Mouse (Mus musculus) intestine, embryonic 16.5 days (tissue): ENCODE measurements around the gene Pogk. TPM values are rescaled to one million over a fixed set of nuclear protein-coding genes. Genes with fewer than 3 reads are reported as not detected.

Source experiments
- ATAC-seq: fragments of 200-750 bp; cut with Nextera tagmentation; 2 replicates; pipeline ENCODE4 v1.8.0; 2017; ENCODE audit warnings: moderate TSS enrichment, moderate library complexity
- H3K27ac ChIP-seq: fragments of 300-500 bp; sonication (generic); 2 replicates; pipeline ENCODE4 v1.5.1; 2014; ENCODE audit warnings: mild to moderate bottlenecking, low read length
- H3K27me3 ChIP-seq: fragments of 300-500 bp; sonication (generic); replicated peaks from 2 replicates; pipeline ENCODE4 v1.6.1; 2014; ENCODE audit warnings: low read length, control low read depth, mixed read lengths; ENCODE audit not compliant: control insufficient read depth, insufficient read depth
- H3K36me3 ChIP-seq: fragments of 300-500 bp; sonication (generic); 2 replicates; pipeline ENCODE4 v1.6.1; 2014; ENCODE audit warnings: low read length, control low read depth; ENCODE audit not compliant: control insufficient read depth, insufficient read depth
- H3K4me1 ChIP-seq: fragments of 300-500 bp; sonication (generic); 2 replicates; pipeline ENCODE4 v1.6.1; 2014; ENCODE audit warnings: low read length, control low read depth, mixed read lengths; ENCODE audit not compliant: control insufficient read depth, insufficient read depth
- H3K4me2 ChIP-seq: fragments of 300-500 bp; sonication (generic); 2 replicates; pipeline ENCODE4 v1.6.1; 2014; ENCODE audit warnings: low read depth, low read length, control low read depth
- H3K4me3 ChIP-seq: fragments of 300-500 bp; sonication (generic); 2 replicates; pipeline ENCODE4 v1.5.1; 2014; ENCODE audit warnings: mild to moderate bottlenecking, low read length
- H3K9ac ChIP-seq: fragments of 300-500 bp; sonication (generic); 2 replicates; pipeline ENCODE4 v1.6.1; 2014; ENCODE audit warnings: low read depth, low read length
- H3K9me3 ChIP-seq: fragments of 300-500 bp; sonication (generic); 2 replicates; pipeline ENCODE4 v1.6.1; 2016; ENCODE audit warnings: low read length, control low read depth; ENCODE audit not compliant: control insufficient read depth
- WGBS: fragments of 180-500 bp; shearing (Covaris S2); extraction: QIAGEN DNeasy Blood & Tissue Kit; methylation state at CpG from one replicate; pipeline ENCODE4 v1.1.7; 2014; 5-methylcytosine and 5-hydroxymethylcytosine counted together
- polyA plus RNA-seq: library from polyadenylated mRNA; unstranded; fragments of >200 nt; fragmentation: Nextera tagmentation; extraction: Ambion mirVana; gene quantifications from 2 replicates; pipeline ENCODE4 v1.2.1, GENCODE M21; 2015

Gene Pogk
- polyA plus RNA-seq, 1 experiment from 2014 or later = 6.6 TPM

DNA sequence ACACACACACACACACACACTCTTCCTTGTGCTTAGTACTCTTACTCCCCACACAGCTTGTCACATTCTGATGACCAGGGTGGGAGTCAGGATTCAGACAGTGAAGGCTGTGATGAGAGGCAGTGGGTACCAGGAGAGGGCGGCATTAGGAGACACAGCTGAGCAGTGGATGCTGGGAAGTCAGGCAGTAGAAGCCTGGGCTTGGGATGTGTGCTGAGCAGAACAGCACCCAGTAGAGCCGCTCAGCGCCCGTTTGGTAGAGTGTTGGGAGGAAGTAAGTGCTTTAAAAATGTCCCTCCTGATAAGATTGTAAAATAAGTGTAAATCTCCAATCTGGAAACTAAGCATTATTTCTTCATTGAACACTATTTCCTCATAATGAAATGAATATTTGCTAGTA lies 27.0 kb downstream of the Pogk start:
- WGBS = 80% methylated on average over 4 of the region's 4 CpGs
- Histone ChIP-seq H3K27ac (no peak overlapping the region), H3K9me3 (no peaks in the 10 kb centered on the region), H3K4me3 (no peak overlapping the region), H3K27me3 (no peaks in the 10 kb centered on the region), H3K4me1 (peaks cover 20% of the 10 kb centered on the region), H3K4me2 (no peak overlapping the region), H3K9ac (no peak overlapping the region), H3K36me3 (0 out of 2 replicates have a peak, but pooled peaks cover 10% of the 10 kb centered on the region)
- no peak for ATAC-seq

DNA sequence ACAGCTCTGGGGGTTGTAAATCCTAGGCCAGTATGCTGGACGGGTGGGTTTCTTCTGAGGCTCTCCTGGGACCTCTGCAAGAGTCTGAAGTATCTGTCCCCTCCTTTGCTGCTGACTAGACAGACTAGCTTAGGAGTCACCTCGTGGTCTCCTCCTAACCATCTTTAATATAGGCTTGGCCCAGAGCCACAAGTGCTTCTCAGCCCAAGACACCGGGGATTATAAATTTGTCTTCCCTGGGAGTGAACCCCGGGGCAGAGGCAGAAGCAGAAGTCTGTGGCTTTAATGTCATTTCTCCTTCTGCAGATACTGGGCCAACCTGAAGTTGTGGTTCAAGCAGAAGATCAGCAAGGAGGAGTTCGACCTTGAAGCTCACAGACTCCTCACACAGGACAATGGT lies 27.8 kb downstream of the Pogk start:
- H3K27ac ChIP-seq = no peak overlapping the region
- H3K36me3 ChIP-seq = 0 out of 2 replicates have a peak, but pooled peaks cover 9% of the 10 kb centered on the region
- no peak overlapping the region for H3K9ac ChIP-seq
- H3K4me3 ChIP-seq = no peak overlapping the region
- WGBS = 60% methylated on average over 5 of the region's 5 CpGs
- no peaks in the 10 kb centered on the region for H3K9me3 ChIP-seq
- H3K4me2 ChIP-seq = no peak overlapping the region
- ATAC-seq = no peak
- H3K27me3 ChIP-seq = no peaks in the 10 kb centered on the region
- H3K4me1 ChIP-seq = peaks cover 20% of the 10 kb centered on the region

- ATAC-seq = no peak
- Histone ChIP-seq H3K27me3 (no peaks in the 10 kb centered on the region), H3K4me1 (peaks cover 20% of the 10 kb centered on the region), H3K4me2 (no peak overlapping the region), H3K9me3 (no peaks in the 10 kb centered on the region), H3K36me3 (0 out of 2 replicates have a peak, but pooled peaks cover 5% of the 10 kb centered on the region), H3K27ac (no peak overlapping the region), H3K4me3 (no peak overlapping the region), H3K9ac (no peak overlapping the region)
- 79% methylated on average over 10 of the region's 10 CpGs for WGBS
Observed at GRCm38 (mm10) chr1:166381336-166381735, 28.3 kb downstream of the Pogk start.

DNA sequence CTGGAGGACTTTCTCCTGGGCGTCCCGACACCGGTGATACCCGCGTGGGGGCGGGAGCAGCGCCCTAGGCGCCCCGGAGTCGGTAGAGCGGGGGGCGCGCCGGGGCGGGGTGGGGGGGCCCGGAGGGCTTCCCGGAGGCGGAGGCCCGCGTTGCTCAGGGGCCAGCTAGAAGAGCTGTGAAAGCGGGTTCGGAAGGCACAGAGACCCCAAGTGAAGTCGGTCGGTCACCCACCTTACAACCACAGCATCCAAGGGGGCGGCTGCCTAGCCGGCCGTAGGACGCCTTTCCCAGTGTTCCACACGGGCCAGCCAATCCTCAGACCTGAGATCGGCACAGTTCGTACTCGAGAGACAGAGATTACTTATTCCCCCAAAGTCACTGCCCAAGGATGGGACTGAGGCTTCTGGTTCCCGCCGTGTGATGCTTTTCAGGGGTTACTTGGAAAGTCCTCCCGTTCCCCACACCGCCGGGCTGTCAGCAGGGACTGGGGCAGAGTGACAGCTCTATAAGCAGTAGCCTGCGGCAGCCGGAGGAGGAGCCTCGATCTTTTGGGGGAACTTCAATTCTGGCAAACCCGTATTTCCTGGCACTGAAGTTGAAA lies 29.9 kb downstream of the Pogk start:
- Histone ChIP-seq H3K4me1 (peaks cover 20% of the 10 kb centered on the region), H3K9me3 (no peaks in the 10 kb centered on the region), H3K4me3 (peak overlapping the region; percentile 99), H3K27me3 (no peaks in the 10 kb centered on the region), H3K36me3 (0 out of 2 replicates have a peak, but pooled peaks cover 5% of the 10 kb centered on the region), H3K9ac (peak overlapping the region; percentile 100), H3K4me2 (peak overlapping the region; percentile 70), H3K27ac (peak overlapping the region; percentile 93)
- ATAC-seq = peak; percentile 52
- 1% methylated on average over 40 of the region's 41 CpGs for WGBS

DNA sequence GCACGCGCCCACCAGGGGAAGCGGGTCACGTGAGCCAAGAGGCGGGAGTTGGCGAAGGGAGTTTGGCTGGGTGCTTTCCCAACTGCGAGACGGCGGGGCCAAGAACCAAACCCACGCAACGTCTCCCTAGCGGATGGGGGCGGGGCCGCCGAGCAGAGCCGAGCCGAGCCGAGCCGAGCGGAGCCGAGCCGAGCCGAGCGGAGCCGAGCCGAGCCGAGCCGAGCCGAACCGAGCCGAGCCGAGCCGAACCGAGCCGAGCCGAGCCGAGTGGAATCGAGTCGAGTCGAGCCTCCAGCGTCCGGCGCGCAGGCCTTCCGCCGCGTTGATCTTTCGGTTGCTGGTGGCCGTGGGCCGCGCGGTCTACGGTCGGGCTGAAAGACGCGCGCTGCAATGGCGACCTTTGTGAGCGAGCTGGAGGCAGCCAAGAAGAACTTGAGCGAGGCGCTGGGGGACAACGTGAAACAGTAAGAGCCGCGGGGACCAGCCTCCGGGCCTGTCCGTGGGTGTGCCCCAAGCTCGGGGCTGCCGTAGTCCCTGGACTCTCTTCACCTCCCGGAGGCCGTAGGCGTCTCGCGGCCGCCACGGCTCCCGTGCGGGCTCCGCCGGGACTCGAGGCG lies 30.5 kb downstream of the Pogk start, which contains the start of gene Tada1:
Gene Tada1 (plus strand): TSS at position 85 of the 617 bp plus-strand sequence.
- WGBS = under 1% methylated on average over 81 of the region's 81 CpGs
- peak within 1 kb of the TSS; percentile 100 for H3K9ac ChIP-seq
- no peaks in the 10 kb centered on the region for H3K27me3 ChIP-seq
- 0 out of 2 replicates have a peak, but pooled peaks cover 5% of the 10 kb centered on the region for H3K36me3 ChIP-seq
- H3K27ac ChIP-seq = peak within 1 kb of the TSS; percentile 93
- peak within 1 kb of the TSS; percentile 99 for H3K4me3 ChIP-seq
- no peaks in the 10 kb centered on the region for H3K9me3 ChIP-seq
- peak; percentile 95 for ATAC-seq
- H3K4me2 ChIP-seq = peak within 1 kb of the TSS; percentile 70
- H3K4me1 ChIP-seq = peaks cover 20% of the 10 kb centered on the region

GRCm38 (mm10) chr1:166378431-166379012 lies 31.1 kb downstream of the Pogk start:
- Histone ChIP-seq H3K27ac (peak overlapping the region; percentile 92), H3K9me3 (no peaks in the 10 kb centered on the region), H3K4me1 (peaks cover 20% of the 10 kb centered on the region), H3K36me3 (0 out of 2 replicates have a peak, but pooled peaks cover 3% of the 10 kb centered on the region), H3K4me2 (peak overlapping the region; percentile 64), H3K27me3 (no peaks in the 10 kb centered on the region), H3K9ac (peak overlapping the region; percentile 84), H3K4me3 (peak overlapping the region; percentile 63)
- WGBS = 4% methylated on average over 21 of the region's 21 CpGs
- ATAC-seq = peak; percentile 89

GRCm38 (mm10) chr1:166377171-166377570 lies 32.5 kb downstream of the Pogk start:
- ATAC-seq = no peak
- WGBS = 85% methylated on average over 6 of the region's 6 CpGs

DNA sequence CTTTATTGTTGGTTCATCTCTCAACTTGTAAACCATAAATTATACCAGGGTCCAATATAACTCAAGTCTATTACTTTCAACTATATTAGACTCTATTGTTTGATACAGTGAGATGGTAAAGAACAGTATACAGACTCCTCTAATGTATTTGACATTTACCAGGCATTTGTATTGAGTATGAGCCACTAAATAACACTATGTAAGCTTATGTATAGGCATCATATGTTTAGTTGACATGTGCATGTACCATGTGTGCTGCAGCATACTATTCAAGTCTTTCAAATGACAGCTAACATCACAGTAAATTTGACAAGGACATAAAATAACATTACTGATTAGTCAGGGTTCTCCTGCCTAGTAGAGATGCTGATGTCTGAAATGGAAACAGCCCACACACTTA lies 46.5 kb downstream of the Pogk start:
- no peak overlapping the region for H3K27ac ChIP-seq
- no peaks in the 10 kb centered on the region for H3K27me3 ChIP-seq
- H3K36me3 ChIP-seq = no peaks in the 10 kb centered on the region
- no peak for ATAC-seq
- no peaks in the 10 kb centered on the region for H3K9me3 ChIP-seq
- no peak overlapping the region for H3K9ac ChIP-seq
- no peak overlapping the region for H3K4me2 ChIP-seq
- no peak overlapping the region for H3K4me3 ChIP-seq
- H3K4me1 ChIP-seq = no peaks in the 10 kb centered on the region

More at GRCm38 (mm10) chr1:166377171-166377570, 32.5 kb downstream of the Pogk start:
- Histone ChIP-seq H3K4me3 (no peak overlapping the region), H3K4me1 (peaks cover 20% of the 10 kb centered on the region), H3K27ac (no peak overlapping the region), H3K9ac (no peak overlapping the region), H3K27me3 (no peaks in the 10 kb centered on the region), H3K36me3 (no peaks in the 10 kb centered on the region), H3K9me3 (no peaks in the 10 kb centered on the region), H3K4me2 (no peak overlapping the region)

GRCm38 (mm10) chr1:166362659-166363058 lies 47.0 kb downstream of the Pogk start:
- H3K9ac ChIP-seq = no peak overlapping the region
- no peak overlapping the region for H3K4me3 ChIP-seq
- no peak for ATAC-seq
- no peaks in the 10 kb centered on the region for H3K36me3 ChIP-seq
- no peaks in the 10 kb centered on the region for H3K9me3 ChIP-seq
- no peaks in the 10 kb centered on the region for H3K27me3 ChIP-seq
- WGBS = 60% methylated on average over 3 of the region's 3 CpGs
- H3K4me1 ChIP-seq = no peaks in the 10 kb centered on the region
- H3K4me2 ChIP-seq = no peak overlapping the region
- H3K27ac ChIP-seq = no peak overlapping the region
